Mouse (Mus musculus): ENCODE results near the gene Tbc1d22a.

DNA sequence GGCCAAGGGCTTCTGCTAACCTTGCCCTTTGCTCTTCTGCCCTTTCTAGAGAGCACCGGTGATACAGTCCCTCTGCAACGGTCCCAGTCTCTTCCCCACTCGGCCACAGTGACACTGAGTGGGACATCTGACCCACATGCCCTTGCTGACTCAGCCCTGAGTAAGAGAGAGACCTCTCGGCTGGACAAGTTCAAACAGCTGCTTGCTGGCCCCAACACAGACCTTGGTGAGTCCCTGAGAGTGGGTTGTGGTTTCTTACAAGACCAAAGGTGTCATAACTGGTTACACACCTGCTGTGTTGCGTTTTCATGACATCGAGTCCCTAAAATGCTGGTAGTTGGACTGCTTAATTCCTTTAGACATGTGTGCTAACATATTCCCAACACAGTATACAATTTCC, 24.8 kb downstream of the Tbc1d22a start:
- TF ChIP-seq CTCF (IDR thresholded peaks at IDR 0.05; ENCODE audit: insufficient read depth, low read length) (no peak), POLR2A (IDR thresholded peaks at IDR 0.05; ENCODE audit: borderline replicate concordance, extremely low read depth, low read depth, low read length) (no peak)
